Mouse (Mus musculus) lung, adult 2 months (tissue): ENCODE measurements around the gene Bpifa6.

Source experiments
- CTCF ChIP-seq: fragments of 200-500 bp; IDR thresholded peaks from 2 replicates; pipeline ENCODE4 v1.5.1; 2011; ENCODE audit warnings: mild to moderate bottlenecking, low read length, control low read depth; ENCODE audit not compliant: insufficient read depth
- POLR2A ChIP-seq: fragments of 200-500 bp; IDR thresholded peaks from 2 replicates; pipeline ENCODE4 v1.6.1; 2011; ENCODE audit warnings: low read depth, mild to moderate bottlenecking, control low read depth, low read length, borderline replicate concordance; ENCODE audit errors: extremely low read depth

- TF ChIP-seq POLR2A (no peak), CTCF (peak; percentile 56)
Measured at GRCm38 (mm10) chr2:153953836-153954235, 20.9 kb upstream of the Bpifa6 start.
